Mouse (Mus musculus) cerebellum, adult (tissue): ENCODE results near the gene Flywch1.

Experiments
- ATAC-seq: cut with Nextera tagmentation; 2 replicates; pipeline ENCODE4 v1.9.2; 2017; ENCODE audit warnings: mild to moderate bottlenecking, moderate library complexity, mixed read lengths; ENCODE audit not compliant: insufficient number of reproducible peaks, low FRiP score, low TSS enrichment

Gene Flywch1

DNA sequence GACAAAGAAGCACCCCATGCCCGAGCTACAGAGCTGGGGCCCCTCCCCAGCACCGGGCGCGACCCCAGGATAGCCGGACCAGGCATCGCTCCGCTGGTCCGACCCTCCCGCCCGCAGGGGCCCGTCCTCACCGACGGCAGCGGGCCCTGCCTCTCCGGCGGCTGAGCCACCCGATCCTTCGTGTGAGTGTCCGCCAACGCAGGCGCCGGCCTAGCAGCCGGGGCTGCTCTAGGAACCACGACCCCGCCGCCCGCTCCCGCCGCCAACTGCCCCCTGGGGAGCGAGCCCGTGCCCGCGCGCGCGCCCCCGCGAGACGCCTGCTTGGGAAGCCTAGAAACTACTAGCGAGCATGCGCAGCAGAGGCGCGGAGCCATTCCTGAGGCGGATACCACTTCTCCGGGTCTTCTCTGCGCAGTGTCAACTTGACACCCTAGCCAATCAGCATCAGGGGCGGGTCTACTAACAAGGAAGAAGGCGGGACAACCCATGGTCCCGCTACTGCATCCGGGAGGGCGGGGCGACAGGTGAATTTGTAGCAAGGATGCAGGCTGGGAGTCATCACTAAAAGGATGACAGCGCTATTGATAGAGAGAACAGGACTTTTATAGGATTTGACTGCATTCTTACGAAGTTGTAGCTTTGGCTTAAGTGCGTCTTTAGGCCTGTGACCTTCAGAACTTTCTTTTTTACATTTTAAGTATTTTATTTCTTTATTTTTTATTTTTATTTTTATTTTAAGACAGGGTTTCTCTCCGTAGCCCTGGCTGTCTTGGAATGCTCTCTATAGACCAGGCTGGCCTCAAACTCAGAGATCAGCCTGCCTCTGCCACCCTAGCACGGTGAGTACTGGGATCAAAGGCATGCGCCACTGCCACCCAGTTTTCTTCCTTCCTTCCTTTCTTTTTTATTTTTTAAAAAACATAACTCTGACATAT, at the start of gene Flywch1:
TSS of gene Flywch1 (minus strand) at position 319 of the 935 bp plus-strand sequence.
- peak; percentile 98 for ATAC-seq

DNA sequence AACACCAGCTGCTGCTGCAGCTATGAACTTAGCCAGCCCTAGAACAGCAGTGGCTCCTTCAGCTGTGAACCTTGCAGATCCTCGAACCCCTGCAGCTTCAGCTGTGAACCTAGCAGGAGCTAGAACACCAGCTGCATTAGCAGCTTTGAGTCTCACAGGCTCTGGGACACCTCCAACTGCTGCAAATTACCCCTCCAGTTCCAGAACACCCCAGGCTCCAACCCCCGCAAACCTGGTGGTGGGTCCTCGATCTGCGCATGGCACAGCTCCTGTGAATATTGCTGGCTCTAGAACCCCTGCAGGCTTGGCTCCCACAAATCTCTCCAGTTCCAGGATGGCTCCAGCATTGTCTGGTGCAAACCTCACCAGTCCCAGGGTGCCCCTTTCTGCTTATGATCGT, 49.3 kb upstream of the Flywch1 start:
- ATAC-seq = no peak

DNA sequence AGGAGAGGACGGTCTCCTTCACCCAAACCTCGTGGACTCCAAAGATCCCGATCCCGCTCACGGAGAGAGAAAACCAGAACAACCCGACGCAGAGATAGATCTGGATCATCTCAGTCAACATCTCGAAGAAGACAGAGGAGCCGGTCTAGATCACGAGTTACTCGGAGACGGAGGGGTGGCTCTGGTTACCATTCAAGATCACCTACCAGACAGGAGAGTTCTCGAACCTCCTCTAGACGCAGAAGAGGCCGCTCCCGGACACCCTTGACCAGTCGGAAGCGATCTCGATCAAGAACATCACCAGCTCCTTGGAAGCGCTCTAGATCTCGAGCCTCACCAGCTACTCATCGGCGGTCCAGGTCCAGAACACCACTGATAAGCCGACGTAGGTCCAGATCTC, 47.8 kb upstream of the Flywch1 start:
- no peak for ATAC-seq

DNA sequence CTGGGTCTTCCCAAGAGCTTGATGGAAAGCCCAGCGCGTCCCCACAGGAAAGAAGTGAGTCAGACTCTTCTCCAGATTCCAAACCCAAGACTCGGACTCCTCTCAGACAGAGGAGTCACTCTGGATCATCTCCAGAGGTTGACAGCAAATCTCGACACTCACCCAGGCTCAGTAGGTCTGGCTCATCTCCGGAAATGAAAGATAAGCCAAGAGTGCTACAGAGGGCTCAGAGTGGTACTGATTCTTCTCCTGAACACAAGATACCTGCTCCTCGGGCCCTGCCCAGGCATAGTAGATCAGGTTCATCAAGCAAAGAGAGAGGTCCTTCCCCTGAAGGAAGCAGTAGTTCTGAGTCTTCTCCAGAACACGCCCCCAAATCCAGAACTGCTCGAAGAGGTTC, 47.2 kb upstream of the Flywch1 start:
- no peak for ATAC-seq

DNA sequence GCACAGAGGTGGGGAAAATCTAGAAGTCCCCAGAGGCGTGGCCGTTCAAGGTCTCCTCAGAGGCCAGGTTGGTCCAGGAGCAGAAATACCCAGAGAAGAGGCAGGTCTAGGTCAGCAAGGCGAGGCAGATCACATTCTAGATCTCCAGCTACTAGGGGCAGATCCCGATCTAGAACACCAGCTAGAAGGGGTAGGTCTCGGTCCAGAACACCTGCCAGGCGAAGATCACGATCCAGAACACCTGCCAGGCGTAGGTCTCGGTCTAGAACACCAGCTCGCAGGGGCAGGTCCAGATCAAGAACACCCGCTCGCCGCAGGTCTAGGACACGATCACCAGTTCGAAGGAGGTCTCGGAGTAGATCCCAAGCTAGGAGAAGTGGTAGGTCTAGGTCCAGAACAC, 44.2 kb upstream of the Flywch1 start:
- no peak for ATAC-seq

DNA sequence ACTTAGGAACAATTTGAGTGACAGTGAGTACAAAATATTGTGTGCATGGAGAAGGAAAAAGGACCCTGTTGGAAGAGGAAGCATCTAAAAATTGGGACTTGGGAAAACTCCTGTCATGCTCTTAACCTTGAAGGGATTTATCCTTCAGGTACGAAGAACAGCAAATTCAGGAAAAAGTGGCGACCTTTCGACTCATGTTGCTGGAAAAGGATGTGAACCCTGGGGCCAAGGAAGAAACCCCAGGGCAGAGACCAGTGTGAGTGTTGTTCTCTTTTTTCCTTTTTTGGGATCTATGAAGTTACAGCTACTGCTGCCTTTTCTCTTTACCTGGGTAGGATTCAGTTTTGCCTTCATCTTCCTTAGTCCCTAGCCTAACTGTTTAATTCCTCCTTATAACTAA, 36.5 kb upstream of the Flywch1 start:
- ATAC-seq = no peak

DNA sequence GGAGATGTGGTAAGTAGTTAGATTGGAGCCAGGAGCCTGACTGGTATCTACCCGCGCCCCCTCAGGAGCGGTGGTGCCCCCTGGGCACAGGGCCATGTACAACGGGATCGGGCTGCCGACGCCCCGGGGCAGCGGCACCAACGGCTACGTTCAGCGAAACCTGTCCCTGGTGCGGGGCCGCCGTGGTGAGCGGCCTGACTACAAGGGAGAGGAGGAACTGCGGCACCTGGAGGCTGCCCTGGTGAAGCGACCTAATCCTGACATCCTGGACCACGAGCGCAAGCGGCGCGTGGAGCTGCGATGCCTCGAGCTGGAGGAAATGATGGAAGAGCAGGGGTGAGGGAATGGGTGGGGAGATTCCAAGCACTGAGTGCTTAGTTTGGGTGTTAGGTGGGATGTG, 35.5 kb upstream of the Flywch1 start:
- ATAC-seq = no peak

DNA sequence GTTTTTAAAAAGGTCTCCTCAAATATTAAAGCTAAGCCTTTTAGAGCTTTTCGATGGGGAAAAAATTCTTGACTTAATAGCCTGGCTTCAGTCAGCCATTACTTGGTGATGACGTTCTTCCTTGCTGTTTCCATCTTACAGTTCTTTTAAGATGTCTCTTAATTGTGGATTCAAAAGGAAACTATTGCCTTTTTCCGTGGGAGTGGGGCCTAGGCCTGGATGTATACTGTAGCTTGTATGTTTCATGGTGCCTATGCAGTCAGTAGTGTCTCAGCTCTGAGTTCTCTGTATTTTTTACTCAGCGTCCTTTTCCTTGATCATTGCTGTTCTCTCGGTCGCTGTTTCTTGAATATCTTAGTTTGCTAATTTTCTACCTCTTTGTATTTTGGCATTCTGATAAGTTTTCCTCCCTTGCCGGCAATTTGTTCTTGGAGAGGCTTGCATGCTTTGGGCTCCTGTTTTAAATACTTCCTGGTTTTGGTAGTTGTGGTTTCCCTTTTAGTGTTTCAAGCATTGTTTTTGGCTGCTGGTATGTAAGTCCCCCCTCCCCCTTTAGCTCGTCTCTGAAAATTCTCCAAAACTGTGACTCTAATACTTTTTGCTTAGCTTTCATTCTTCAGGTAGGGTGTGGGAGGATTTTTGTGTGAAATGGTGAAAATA, 33.2 kb upstream of the Flywch1 start:
- ATAC-seq = no peak

DNA sequence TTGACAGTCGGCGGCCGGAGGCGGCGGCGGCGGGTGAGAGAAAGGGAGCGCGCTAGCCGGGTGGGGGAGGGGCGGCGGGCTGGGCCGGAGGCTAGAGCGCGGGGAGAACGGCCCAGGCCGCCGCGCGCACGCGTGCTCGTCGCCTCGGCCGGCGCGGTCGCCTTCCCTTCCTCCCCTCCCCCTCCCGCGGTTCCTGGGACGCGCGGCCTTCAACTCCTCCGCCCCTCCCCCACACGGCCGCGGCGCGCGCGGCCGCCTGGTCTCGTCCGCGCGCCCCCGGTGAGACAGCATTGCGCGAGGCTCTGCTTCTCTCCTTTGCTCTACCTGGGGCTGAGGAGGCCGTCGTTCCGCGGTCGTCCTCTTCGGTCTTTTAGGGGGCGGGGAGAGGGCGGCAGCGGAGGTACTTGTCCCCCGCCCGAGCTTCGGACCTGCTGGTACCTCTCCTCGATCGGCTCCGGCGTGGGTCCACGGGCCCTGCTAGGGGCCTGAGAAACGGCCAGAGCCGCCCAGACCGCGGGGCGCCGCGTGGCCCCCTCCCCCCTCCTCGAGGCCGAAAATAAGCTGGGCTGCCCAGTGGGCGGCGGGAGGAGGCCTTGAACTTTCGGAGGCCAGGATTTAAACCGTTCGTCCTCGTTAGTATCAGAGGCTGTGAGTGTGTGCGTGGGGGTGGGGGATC, 32.1 kb upstream of the Flywch1 start:
- ATAC-seq = 0 out of 2 replicates have a peak, but pooled peaks have one; percentile 4

DNA sequence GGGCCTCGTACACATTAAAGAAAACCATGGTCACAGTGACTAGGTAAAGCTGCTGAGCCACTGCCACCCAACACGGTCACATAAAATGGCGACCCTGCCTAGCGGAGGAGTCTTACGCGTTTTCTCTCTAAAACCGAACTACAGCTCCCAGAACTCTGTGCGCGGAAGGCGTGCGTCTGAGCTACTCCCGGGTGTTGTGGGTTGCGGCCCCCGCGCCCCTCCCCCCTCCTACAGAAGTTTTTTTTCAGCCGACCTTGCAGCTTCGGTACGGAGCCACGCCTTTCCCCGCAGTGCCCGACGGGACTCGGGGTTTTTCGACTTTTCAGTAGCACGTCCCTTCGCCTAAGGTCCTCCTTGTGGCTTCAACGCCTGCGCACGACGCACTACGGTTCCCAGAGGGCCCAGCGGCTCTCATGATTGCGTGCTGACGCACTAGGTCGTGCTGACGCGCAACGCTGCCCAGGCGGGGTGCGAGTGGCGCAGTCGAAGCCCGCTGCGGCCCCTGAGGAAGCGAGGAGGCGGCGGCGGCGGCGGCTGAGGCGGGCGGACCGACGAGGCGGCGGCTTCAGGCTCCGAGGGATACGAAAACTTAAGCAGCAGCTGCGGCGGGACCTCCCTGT, 31.5 kb upstream of the Flywch1 start:
- ATAC-seq = peak; percentile 98

DNA sequence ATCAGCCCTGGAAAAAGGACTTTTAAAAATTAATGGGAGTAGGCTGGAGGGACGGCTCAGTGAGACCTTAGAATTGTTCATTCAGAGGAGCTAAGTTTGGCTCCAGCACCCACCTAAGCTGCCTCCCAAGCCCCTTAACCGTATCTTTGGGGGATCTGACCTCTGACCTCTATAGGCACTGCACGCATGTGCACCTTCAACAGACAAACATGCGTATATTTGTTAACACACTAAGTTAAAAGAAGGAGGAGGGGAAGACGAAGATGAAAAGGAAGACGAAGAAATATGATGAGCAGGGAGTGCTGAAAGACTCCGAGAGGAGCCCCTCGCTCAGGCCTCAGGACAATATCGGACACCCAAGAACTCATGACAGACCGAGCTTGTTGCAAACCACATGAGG, 30.2 kb upstream of the Flywch1 start:
- no peak for ATAC-seq

DNA sequence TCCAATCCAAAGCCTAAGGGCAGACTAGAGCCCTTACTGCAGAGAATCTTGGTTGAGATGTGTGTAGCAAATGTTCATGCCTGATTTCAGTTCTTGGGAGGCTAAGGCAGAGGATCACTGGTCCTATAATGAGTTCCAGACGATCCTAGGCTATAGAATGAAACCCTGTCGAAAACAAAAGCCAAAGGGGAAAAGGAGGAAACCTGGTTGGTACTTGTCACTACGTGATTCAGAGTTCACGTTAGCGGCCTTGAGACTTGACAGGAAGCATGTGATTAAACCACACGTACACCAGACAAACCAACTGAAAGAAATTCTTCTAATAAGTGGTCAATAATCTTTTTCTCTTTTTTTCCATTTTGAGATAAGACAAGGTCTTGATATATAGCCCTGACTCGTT, 25.9 kb upstream of the Flywch1 start:
- no peak for ATAC-seq

DNA sequence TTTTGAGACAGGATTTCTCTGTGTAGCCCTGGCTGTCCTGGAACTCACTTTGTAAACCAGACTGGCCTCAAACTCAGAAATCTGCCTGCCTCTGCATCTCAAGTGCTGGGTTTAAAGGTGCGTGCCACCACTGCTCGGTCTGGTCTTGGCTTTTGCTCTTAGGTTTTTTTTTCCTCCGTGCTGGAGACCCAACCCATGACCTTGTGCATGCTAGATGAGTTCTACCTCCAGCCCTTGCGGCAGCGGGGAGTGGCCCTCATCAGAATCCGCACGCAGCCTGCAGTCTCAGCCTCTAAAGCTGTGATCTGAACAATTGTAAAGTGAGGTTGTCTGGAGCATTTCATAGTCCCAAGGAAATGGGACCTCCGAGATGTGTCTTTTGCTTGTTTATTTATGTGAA, 23.9 kb upstream of the Flywch1 start:
- no peak for ATAC-seq

DNA sequence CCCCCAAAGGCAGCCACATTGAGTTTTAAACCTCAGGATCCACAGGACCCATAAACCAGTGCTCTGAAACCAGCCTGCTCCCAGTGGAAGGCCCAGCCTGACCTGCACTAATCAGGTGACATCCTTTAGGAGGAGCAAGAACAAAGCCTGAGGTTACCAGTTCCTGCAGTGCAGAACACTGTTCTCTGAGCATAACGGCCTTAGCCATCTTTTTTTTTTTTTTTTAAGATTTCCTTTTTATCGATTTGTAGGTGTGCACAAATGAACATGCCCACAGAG, 19.6 kb upstream of the Flywch1 start:
- ATAC-seq = no peak

DNA sequence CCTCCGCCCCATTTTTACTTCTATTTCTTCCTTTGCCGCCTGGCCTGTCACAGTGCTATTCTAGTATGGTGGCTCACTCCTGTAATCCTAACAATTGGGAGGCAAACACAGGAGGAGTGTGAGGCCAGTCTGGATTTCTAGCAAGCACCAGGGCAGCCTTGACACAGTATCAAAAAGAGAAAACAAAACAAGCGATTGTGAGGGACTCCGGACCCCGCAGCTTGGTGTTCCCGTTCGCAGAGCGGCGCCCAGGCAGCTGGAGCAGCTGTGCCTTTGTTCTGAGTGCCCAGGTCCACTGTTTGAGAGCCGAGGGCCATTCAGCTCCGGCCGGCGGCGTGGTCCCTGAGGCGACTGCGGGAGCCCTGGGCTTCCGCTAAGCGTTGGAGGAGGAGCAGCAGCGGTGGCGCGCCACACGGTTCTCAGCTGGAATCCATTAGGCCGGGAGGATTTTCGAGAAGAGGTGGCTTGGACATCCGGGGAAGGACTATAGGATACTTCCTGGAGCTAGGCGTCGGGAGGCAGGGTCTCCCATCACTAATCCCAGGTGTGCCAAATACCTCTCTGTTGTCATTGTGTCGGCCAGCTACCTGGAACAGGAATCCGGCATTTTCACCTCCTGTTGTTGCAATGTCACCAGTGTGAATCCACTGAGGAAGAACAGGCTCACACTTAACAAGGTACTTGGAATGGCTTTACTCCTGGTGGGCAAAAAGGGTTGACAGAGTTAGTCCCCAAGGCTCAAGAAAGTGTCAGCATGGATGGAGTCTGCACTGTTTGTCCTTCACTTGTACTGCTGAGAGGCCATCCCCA, 19.1 kb upstream of the Flywch1 start, which contains the start of gene Srrm2:
TSS of gene Srrm2 (plus strand) at position 264 of the 810 bp plus-strand sequence.
- 0 out of 2 replicates have a peak, but pooled peaks have one; percentile 36 for ATAC-seq

DNA sequence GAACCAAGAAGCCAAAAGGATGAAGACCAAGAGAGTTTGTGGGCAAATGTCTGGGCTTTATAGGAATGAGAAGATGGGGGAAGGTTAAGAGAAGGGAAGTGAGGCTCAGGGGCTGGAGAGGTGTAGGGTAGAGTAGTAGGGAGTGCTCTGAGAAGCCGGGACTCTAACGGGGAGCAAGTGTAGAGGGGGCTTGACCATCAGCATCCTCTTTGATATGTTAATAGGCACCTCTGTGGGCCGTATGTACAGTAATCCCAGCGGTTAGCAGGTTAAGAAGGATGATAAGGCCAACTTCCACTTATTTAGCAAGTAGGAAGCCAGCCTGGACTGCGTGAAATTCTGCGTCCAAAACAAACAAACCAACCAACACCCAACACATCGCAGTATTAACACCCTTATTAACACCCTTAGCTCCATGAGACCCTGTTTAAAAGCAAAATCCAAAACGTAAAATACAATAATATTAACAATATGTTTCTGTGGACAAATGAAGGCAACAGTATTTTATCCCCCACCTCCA, 18.4 kb upstream of the Flywch1 start:
- no peak for ATAC-seq

DNA sequence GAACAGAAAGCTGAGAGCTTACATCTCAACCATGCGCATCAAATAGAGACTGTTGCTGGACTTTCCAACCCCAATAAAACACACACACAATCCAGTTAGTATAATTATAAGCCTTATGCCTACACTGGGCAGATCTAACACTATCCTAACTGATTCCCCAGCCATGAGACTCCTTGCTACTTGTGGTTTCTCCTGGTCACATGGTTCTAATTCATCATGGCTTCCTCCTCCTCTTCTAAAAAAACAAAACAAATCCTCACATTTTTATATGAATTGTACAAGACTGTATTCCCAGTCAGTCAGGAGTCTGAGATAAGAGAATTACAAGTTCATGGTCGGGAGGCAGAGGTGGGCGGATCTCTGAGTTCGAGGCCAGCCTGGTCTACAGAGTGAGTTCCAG, 17.6 kb upstream of the Flywch1 start:
- no peak for ATAC-seq

DNA sequence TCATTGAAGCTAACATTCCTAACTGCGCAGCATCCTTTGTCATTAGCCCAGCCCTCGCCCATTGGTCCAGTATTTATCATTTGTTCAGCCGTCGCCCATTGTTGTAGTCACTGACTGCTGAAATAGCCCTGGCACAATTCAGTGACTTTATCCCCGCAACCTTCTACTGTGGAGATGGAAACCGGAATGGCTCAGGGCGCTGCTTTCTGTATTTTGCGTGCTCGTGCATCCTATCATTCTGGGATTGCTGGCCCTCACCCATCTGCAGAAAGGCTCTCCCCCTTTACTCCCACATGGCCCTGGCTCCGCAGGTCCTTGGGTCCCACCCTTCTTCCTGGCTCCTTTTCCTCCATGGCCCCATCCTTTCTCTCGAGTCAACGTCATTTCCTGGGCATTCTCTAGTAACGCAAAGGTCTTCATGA, 15.1 kb upstream of the Flywch1 start:
- peak; percentile 31; the same call in 1 of the 2 replicates for ATAC-seq

DNA sequence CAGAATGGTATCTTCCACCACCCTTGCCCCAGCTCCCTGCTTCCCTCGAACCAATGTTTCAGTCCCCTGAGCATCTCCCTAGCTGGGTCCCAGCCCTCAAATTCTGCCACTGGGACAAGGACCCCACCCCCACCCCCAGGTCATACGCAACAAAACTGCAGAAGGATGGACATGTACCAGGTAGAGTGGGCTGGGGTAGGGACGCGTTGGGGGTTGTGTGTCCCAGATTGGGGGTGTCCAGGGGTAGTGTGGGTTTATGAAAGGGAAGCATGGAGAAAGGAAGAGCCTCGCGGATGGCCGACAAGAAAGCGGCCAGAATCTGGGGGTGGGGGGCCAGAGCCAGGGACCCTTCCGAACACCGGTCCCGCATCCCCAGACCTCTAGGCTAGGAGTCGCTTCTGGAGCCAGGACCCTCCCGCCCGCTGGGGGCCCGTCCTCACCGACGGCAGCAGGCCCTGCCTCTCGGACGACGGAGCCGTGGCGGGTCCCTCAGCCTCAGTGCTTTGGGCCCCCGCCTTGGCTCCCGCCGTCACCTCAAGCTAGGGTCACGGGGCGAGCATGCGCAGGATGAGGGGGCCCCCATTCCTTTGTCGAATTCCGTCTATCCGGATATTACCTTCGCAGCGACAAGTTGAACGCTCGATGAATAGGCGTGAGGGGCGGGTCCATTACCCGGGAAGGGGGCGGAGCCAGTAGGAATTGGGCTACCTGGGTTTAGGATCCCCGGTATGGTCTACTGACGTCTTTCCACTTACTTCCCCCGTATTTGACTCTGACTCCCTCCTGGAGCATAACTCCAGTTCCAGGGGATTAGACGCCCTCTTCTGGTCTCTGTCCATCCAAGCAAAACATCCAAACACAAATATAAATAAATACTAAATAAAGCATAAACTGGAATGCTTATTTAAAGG, 14.4 kb upstream of the Flywch1 start, which contains the start of gene Flywch2:
TSS of gene Flywch2 (minus strand) at position 521 of the 911 bp plus-strand sequence.
- ATAC-seq = peak; percentile 90
